Mouse (Mus musculus) limb, embryonic 14.5 days (tissue): ENCODE measurements around the gene Atp6v0a4. TPM values are rescaled to one million over a fixed set of nuclear protein-coding genes. Genes with fewer than 3 reads are reported as not detected.

Experiments
- ATAC-seq: fragments of 200-750 bp; cut with Nextera tagmentation; 2 replicates; pipeline ENCODE4 v1.8.0; 2017; ENCODE audit warnings: low read depth, moderate number of reproducible peaks, moderate TSS enrichment; ENCODE audit not compliant: low FRiP score
- DNase-seq: peaks from one replicate; pipeline ENCODE4 v3.0.0-alpha.2; 2015; ENCODE audit warnings: low spot score
- H3K27ac ChIP-seq: fragments of 300-500 bp; sonication (generic); replicated peaks from 2 replicates; pipeline ENCODE4 v1.5.1; 2014; ENCODE audit warnings: low read depth, mild to moderate bottlenecking, low read length, moderate library complexity, mixed read lengths
- H3K27me3 ChIP-seq: fragments of 300-500 bp; sonication (generic); 2 replicates; pipeline ENCODE4 v1.6.1; 2014; ENCODE audit warnings: low read length, mixed read lengths; ENCODE audit not compliant: control insufficient read depth, insufficient read depth
- H3K36me3 ChIP-seq: fragments of 300-500 bp; sonication (generic); 2 replicates; pipeline ENCODE4 v1.6.1; 2014; ENCODE audit warnings: mild to moderate bottlenecking, low read length, moderate library complexity, mixed read lengths; ENCODE audit not compliant: control insufficient read depth, insufficient read depth
- H3K4me1 ChIP-seq: fragments of 300-500 bp; sonication (generic); 2 replicates; pipeline ENCODE4 v1.6.1; 2014; ENCODE audit warnings: antibody characterized with exemption, low read length, mixed read lengths; ENCODE audit not compliant: control insufficient read depth, insufficient read depth
- H3K4me2 ChIP-seq: fragments of 300-500 bp; sonication (generic); replicated peaks from 2 replicates; pipeline ENCODE4 v1.6.1; 2014; ENCODE audit warnings: low read depth, mild to moderate bottlenecking, low read length, moderate library complexity; ENCODE audit not compliant: severe bottlenecking
- H3K4me3 ChIP-seq: fragments of 300-500 bp; sonication (generic); replicated peaks from 2 replicates; pipeline ENCODE4 v1.5.1; 2014; ENCODE audit warnings: low read length
- H3K9ac ChIP-seq: fragments of 300-500 bp; sonication (generic); 2 replicates; pipeline ENCODE4 v1.6.1; 2014; ENCODE audit warnings: mild to moderate bottlenecking, low read depth, low read length, moderate library complexity; ENCODE audit not compliant: severe bottlenecking
- H3K9me3 ChIP-seq: fragments of 300-500 bp; sonication (generic); 2 replicates; pipeline ENCODE4 v1.6.1; 2016; ENCODE audit warnings: low read length; ENCODE audit not compliant: control insufficient read depth
- POLR2A ChIP-seq: fragments of 200-500 bp; IDR thresholded peaks from 2 replicates; pipeline ENCODE4 v1.8.0; 2012; ENCODE audit warnings: inconsistent platforms, mild to moderate bottlenecking, moderate library complexity, borderline replicate concordance; ENCODE audit not compliant: insufficient read depth, insufficient read length; ENCODE audit errors: extremely low read depth
- WGBS: fragments of 180-500 bp; shearing (Covaris S2); extraction: QIAGEN DNeasy Blood & Tissue Kit; methylation state at CpG from one replicate; pipeline ENCODE4 v1.1.7; 2014; 5-methylcytosine and 5-hydroxymethylcytosine counted together
- polyA plus RNA-seq, 2 experiments: library from polyadenylated mRNA; depleted of rRNA in 1 of 2; stranded (reverse) in 1 of 2; unstranded in 1 of 2; fragments of >200 nt; fragmentation: Nextera tagmentation in 1 of 2; extraction: Ambion mirVana in 1 of 2; gene quantifications; 2 replicates each; pipeline versions ENCODE4 v1.2.1 to v1.2.3; 2012 to 2014

Atp6v0a4 gene
- polyA plus RNA-seq, 2 experiments, result 1.8 to 2.2 TPM

DNA sequence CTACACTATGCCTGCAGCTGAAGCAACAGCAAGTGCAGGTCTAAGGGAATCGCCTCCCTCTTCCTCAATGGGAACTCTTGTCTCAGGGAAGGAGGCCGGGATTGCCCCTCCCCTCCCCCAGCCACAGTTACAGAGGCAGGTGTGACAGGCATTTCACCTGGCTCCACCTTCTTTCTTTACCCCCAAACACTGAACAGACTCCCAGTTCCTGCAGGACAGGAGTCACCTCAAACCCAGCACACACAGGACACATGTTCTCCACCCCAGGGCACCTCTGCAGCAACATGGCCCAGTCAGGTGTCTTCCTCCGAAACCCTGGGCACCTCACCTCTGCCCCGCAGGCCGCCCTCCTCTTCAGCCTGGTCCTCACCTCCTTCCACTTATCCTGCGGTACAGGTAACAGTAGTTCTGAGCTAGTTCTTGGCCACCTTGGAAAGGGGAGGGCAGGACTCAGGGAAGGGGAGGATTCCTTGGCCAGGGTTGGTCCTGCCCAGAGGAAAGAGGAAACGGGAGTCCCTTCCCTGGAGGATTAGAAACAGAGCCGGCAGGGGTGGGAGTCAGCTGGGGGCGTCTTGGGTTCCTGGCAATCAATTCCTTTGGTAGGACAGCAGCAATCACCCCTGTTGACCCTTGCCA, 15.1 kb downstream of the Atp6v0a4 start, which contains the start of gene Tmem213:
TSS of gene Tmem213 (plus strand) at position 96 of the 636 bp plus-strand sequence.
- no peak for DNase-seq
- Histone ChIP-seq H3K27ac (no peak within 1 kb of the TSS), H3K9me3 (no peaks in the 10 kb centered on the region), H3K27me3 (no peaks in the 10 kb centered on the region), H3K4me1 (peaks cover 5% of the 10 kb centered on the region; the same call in 1 of the 2 replicates), H3K4me3 (no peak within 1 kb of the TSS), H3K36me3 (no peaks in the 10 kb centered on the region), H3K9ac (peak within 1 kb of the TSS; percentile 34; the same call in 1 of the 2 replicates), H3K4me2 (no peak within 1 kb of the TSS)
- 21% methylated on average over 9 of the region's 9 CpGs for WGBS
- TF ChIP-seq POLR2A, result no peak
- no peak for ATAC-seq

DNA sequence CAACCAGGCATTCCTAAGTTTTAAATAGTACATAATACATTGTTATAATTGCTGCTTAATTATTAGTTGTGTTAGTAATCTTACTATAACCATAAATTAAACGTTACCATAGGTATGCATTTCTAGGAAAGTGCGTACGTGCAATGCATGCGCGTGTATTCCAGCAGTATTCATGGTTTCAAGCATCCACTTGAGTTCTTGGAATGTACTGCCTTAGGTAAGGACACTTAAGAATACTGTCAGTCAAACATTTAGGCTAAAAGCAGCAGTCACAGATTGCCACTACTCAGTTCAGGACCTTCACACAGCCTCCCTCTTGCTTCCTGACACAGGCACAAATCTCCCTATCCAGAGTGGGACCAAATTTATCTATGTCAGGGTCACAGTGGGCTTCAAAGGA, 15.9 kb downstream of the Atp6v0a4 start:
- no peak overlapping the region for H3K9ac ChIP-seq
- no peak overlapping the region for H3K4me3 ChIP-seq
- DNase-seq (no peak), ATAC-seq (no peak)
- H3K27ac ChIP-seq, result no peak overlapping the region
- no peaks in the 10 kb centered on the region for H3K9me3 ChIP-seq
- H3K27me3 ChIP-seq, result no peaks in the 10 kb centered on the region
- 88% methylated on average over 5 of the region's 5 CpGs for WGBS
- H3K4me2 ChIP-seq, result no peak overlapping the region
- H3K4me1 ChIP-seq, result peaks cover 13% of the 10 kb centered on the region; the same call in 1 of the 2 replicates
- H3K36me3 ChIP-seq, result no peaks in the 10 kb centered on the region
- TF ChIP-seq POLR2A, result no peak

DNA sequence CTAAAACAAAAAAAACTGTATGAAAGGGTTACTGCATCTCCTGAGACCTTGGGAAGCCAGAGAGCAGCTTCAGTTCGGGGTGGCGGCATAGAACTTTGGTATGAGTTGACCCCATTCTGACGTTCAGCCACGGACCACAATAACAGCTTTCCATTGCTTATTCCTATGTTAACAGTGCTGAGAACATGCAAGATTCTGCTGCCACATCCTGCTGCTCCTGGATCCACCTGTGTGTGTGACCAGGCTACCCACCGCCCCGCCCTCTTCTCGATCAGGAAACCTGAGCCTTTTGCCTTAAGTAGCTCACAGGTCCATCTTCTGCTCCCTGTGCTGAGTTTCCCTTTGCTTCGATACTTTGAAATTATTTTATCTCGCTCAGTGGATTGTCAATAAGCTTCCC, 18.5 kb downstream of the Atp6v0a4 start:
- TF ChIP-seq POLR2A, result no peak
- Histone ChIP-seq H3K4me2 (no peak overlapping the region), H3K27ac (no peak overlapping the region), H3K4me3 (no peak overlapping the region), H3K36me3 (no peaks in the 10 kb centered on the region), H3K9ac (no peak overlapping the region), H3K4me1 (peaks cover 14% of the 10 kb centered on the region; the same call in 1 of the 2 replicates), H3K9me3 (no peaks in the 10 kb centered on the region), H3K27me3 (no peaks in the 10 kb centered on the region)
- DNase-seq, result no peak
- 90% methylated on average over 9 of the region's 9 CpGs for WGBS
- ATAC-seq, result no peak

DNA sequence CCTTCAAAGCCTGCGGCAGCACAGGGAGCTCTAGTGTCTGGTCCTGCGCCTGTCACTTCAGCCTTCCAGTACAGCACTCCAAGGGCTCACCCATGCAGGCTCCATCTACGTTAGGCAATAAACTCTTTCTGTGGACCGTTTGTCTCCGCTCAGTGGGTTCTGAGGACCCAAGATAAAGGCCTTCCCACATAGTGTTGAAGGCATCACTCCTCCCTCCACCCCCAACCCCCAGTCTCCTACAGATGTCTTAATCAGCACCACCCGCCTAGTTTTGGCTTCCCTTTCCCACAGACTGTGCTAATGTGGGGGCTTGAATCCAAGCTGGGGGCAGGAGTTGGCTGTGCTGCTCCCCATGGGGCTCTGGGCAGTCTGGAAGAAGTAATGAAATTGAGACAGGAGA, 20.6 kb downstream of the Atp6v0a4 start:
- H3K9me3 ChIP-seq, result no peaks in the 10 kb centered on the region
- no peak overlapping the region for H3K4me3 ChIP-seq
- no peak overlapping the region for H3K4me2 ChIP-seq
- no peaks in the 10 kb centered on the region for H3K36me3 ChIP-seq
- H3K4me1 ChIP-seq, result peaks cover 10% of the 10 kb centered on the region; the same call in 1 of the 2 replicates
- TF ChIP-seq POLR2A, result no peak
- no peak for DNase-seq
- H3K9ac ChIP-seq, result no peak overlapping the region
- 0 out of 2 replicates have a peak, but pooled peaks have one; percentile 23 for ATAC-seq
- H3K27ac ChIP-seq, result no peak overlapping the region
- WGBS, result 34% methylated on average over 6 of the region's 6 CpGs
- no peaks in the 10 kb centered on the region for H3K27me3 ChIP-seq

DNA sequence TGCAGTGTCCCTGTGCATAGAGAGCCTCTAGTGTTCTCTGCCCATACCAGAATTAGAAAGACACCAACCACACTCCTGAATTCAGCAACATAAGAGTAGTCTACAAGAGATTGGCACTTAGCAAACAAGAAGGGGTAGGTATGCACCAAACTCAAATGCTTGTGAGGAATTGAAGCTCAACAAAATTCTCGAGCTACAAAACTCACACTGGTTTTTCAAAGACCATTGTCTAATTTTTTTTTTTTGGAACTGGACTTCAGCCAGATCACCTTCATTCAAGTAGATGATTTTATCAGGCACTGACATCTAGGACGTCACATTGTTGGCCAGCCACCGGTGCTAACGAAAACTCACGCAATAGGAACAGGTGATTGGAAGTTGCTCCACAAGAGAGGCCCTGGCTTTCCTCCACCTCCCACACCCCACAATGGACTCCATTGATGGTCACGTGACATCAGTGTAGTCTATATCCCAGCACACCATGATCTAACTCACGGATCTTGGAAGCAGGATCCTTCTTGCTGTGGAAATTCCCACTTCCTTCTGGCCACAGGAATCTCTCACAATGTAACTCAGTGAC, 22.1 kb downstream of the Atp6v0a4 start:
- no peak for TF ChIP-seq POLR2A
- 86% methylated on average over 7 of the region's 7 CpGs for WGBS
- peaks cover 10% of the 10 kb centered on the region; the same call in 1 of the 2 replicates for H3K4me1 ChIP-seq
- H3K36me3 ChIP-seq, result no peaks in the 10 kb centered on the region
- no peak for DNase-seq
- no peaks in the 10 kb centered on the region for H3K27me3 ChIP-seq
- no peak overlapping the region for H3K27ac ChIP-seq
- no peak overlapping the region for H3K4me3 ChIP-seq
- no peak overlapping the region for H3K4me2 ChIP-seq
- H3K9me3 ChIP-seq, result no peaks in the 10 kb centered on the region
- no peak overlapping the region for H3K9ac ChIP-seq
- ATAC-seq, result no peak
